Mouse (Mus musculus) testis, adult 2 months (tissue): ENCODE data around the gene Gck.

ENCODE experiments used
- CTCF ChIP-seq: fragments of 200-500 bp; IDR thresholded peaks from 2 replicates; pipeline ENCODE4 v1.5.1; 2012; ENCODE audit warnings: low read depth, mild to moderate bottlenecking, inconsistent platforms, low read length, moderate library complexity; ENCODE audit not compliant: control insufficient read depth, insufficient read depth, insufficient replicate concordance
- POLR2A ChIP-seq: fragments of 200-500 bp; IDR thresholded peaks from 2 replicates; pipeline ENCODE4 v1.6.1; 2012; ENCODE audit warnings: low read depth, mild to moderate bottlenecking, inconsistent platforms, low read length, moderate library complexity; ENCODE audit not compliant: control insufficient read depth

- TF ChIP-seq POLR2A (no peak), CTCF (no peak)
Observed at GRCm38 (mm10) chr11:5908642-5909041, 41.2 kb downstream of the Gck start.
